Mouse (Mus musculus) monocyte, adult 2 months (primary cell): Measurements from ENCODE around the gene Bscl2.

Source experiments
- DNase-seq, 2 experiments: peaks; one replicate each; pipeline ENCODE4 v3.0.0; 2022; ENCODE audit warnings: low spot score in 2 of 2, low read depth in 1 of 2

The Bscl2 gene

GRCm38 (mm10) chr19:8837251-8837791 lies at the start of gene Bscl2:
Gene Bscl2, plus strand, starts transcription at chr19:8837467.
- peak; percentile 64 to 79 for DNase-seq

GRCm38 (mm10) chr19:8788521-8788920 lies 48.7 kb upstream of the Bscl2 start:
- no peak for DNase-seq

- no peak for DNase-seq
These were observed 48.1 kb upstream of the Bscl2 start for GRCm38 (mm10) chr19:8789171-8789570.

- no peak for DNase-seq
These were observed 47.1 kb upstream of the Bscl2 start for GRCm38 (mm10) chr19:8790171-8790570.

GRCm38 (mm10) chr19:8798264-8798946 lies 38.9 kb upstream of the Bscl2 start, which contains the start of gene Polr2g:
Gene Polr2g, minus strand, starts transcription at chr19:8798577.
- peak; percentile 53 to 81 for DNase-seq

GRCm38 (mm10) chr19:8798947-8799315 lies 38.3 kb upstream of the Bscl2 start:
- no peak for DNase-seq

GRCm38 (mm10) chr19:8802130-8802821 lies 35.0 kb upstream of the Bscl2 start, which contains the start of gene Zbtb3:
Gene Zbtb3, plus strand, starts transcription at chr19:8802555.
- DNase-seq = peak; percentile 90 to 93

- no peak for DNase-seq
These were observed 34.0 kb upstream of the Bscl2 start for GRCm38 (mm10) chr19:8803204-8803780.

- DNase-seq = no peak
These were observed 33.2 kb upstream of the Bscl2 start for GRCm38 (mm10) chr19:8803879-8804660.

- no peak for DNase-seq
These were observed 30.5 kb upstream of the Bscl2 start for GRCm38 (mm10) chr19:8806810-8807209.

- DNase-seq = no peak
These were observed 21.5 kb upstream of the Bscl2 start for GRCm38 (mm10) chr19:8815812-8816211.

- DNase-seq = no peak
These were observed 20.3 kb upstream of the Bscl2 start for GRCm38 (mm10) chr19:8817001-8817400.

- no peak for DNase-seq
These were observed 18.9 kb upstream of the Bscl2 start for GRCm38 (mm10) chr19:8818301-8818798.

- peak; percentile 89 to 90 for DNase-seq
These were observed 18.3 kb upstream of the Bscl2 start, which contains the start of gene Ttc9c for GRCm38 (mm10) chr19:8818801-8819595. Gene Ttc9c, minus strand, starts transcription at chr19:8819333.

GRCm38 (mm10) chr19:8819596-8820423 lies 17.5 kb upstream of the Bscl2 start, which contains the start of gene Hnrnpul2:
Gene Hnrnpul2, plus strand, starts transcription at chr19:8820010.
- DNase-seq = peak; percentile 95 to 96

- DNase-seq = no peak
These were observed 16.8 kb upstream of the Bscl2 start for GRCm38 (mm10) chr19:8820424-8820956.

GRCm38 (mm10) chr19:8821146-8821545 lies 16.1 kb upstream of the Bscl2 start:
- DNase-seq = no peak

- no peak for DNase-seq
These were observed 14.6 kb upstream of the Bscl2 start for GRCm38 (mm10) chr19:8822696-8823095.

GRCm38 (mm10) chr19:8829660-8830059 lies 7.6 kb upstream of the Bscl2 start, which contains the start of gene AC129217.1:
Gene AC129217.1, plus strand, starts transcription at chr19:8829773.
- DNase-seq = peak; percentile 42
